Mouse (Mus musculus): ENCODE results near the gene Cspg4.
"Not testable (repeated sequence)": the region's sequence is repeated elsewhere in the genome, so short reads cannot be mapped to it uniquely, and the experiment has no call there.

Gene Cspg4

DNA sequence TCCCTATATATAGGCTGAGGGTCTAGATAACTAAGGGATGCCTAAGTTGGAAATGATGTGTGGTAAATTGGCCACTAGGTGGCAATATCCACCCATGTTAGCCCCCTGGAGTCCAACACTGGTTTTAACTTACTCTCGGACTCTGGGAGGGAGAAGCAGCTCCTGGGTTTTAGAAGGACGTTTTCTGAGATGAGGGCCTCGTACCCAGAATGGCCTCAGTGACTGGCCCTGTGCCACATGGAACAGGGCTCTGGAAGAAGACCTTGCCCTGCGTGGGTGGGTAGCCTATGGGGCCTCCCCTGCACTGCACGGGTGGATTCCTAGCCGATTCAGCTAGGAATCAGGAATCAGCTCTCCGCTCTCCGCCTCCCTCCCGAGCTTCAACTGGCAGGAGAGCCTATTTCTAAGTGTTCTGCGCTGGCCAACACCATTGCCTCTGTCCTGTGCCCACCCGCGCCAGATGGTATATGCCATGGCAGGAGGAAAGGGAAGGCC, 26.7 kb downstream of the Cspg4 start:
- DNase-seq (ENCODE audit: low read depth, low spot score): peak; percentile 60

DNA sequence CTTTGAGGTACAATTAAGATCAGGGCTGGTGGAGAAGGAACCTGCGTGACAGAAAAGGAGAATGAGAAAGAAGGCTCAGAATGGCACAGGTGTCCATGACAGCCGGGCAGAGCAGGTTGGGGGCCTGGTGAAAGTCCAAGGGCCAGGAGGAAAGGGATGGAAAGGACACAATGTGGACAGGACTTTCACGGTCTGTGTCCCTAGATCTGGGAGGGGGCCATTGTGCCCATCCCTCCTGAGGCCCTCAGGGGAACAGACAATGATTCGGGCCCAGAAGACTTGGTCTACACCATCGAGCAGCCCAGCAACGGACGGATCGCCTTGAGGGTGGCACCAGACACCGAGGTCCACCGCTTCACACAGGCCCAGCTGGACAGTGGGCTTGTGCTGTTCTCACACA, 27.3 kb downstream of the Cspg4 start:
- no peak for DNase-seq (ENCODE audit: low read depth, low spot score)

DNA sequence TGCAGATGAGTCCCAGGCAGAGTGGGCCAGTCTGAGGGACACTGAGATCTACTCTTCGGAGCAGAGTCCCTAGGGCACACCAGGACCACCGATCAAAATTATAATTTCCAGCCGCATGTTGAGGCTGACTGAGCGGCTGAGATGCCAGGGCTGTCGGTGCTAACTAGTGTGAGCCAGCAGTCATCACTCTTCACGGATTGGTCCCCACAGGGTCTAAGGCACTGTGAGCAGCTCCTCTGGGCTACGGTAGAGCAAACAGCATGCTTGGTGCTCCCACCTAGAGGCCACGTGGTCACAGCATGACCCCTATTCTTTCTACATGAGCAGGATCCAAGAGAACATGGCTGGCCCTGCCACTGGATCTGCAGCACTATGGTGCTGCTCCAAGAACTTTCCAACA, 28.5 kb downstream of the Cspg4 start:
- no peak for DNase-seq (ENCODE audit: low read depth, low spot score)

DNA sequence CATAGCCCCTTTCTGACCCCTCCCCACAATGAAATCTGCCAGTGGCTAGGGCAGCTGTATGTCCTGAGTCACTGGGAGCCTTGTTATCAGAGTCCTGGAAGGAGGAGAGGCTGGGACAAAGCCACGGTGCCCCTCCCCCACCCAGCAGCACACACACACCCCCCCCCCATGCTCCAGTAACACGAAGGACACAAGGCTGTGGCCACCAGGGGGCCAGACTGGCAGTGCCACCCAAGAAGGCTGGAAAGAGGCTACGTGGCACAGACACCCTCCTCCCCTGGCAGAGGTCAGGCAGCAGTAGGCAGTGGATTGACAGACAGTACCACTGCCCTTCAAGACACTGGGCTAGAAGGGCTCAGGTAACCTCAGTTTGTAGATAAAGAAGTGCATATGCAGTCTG, 29.2 kb downstream of the Cspg4 start:
- DNase-seq (ENCODE audit: low read depth, low spot score): no peak

DNA sequence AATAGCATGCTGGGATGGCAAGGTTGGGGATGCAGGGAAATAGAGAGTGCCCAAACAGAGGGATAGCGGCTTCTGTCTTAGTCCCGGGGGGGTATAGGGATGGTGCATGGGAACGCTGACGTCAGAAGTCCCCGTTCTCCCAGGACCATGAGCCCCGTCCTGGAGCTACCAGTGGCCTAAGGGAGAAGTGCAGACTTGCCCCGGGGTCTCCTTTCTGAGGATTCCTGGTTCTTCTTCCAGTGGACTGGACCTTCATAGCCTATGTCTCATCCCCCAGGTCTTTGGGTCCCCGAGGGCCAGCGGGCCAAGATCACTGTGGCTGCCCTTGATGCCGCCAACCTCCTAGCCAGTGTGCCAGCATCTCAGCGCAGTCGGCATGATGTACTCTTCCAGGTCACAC, 31.9 kb downstream of the Cspg4 start:
- DNase-seq (ENCODE audit: low read depth, low spot score): no peak

DNA sequence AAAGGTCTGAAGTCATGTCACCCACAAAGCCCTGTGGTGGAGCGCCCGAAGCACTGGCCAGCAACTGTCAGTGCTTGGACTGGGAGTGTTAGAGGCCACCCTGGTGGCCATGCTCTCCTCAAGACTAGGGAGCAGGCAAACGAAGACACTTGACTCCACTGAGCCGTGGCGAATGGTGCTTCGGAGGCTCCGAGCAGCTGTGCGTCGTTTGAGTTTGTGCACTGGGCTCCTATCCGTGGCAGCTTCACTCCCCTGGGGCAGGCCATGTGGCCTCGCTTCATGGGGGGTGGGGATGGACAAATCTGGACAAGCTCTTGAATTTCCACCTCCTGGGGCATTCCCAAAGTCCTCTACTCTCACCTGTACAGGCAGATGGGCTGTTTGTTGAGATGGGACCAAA, 34.6 kb downstream of the Cspg4 start:
- no peak for DNase-seq (ENCODE audit: low read depth, low spot score)

DNA sequence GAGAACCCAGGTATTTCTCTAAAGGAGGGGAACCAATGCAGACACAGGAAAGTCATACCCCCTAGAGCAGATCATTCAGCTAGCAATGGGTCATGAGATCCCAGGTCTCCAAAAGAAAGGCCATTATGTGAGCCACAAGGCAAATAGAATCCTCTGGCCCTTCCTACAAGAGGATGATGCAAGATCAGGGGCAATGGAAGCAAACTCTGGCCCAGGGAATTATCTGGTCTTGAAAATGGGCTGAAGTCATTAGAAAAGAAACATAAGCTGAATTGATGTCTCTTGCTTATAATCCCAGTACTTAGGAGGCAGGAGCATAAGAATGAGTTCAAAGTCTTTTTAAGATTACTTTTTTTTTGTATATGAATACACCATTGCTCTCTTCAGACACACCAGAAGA, 35.2 kb downstream of the Cspg4 start:
- no peak for DNase-seq (ENCODE audit: low read depth, low spot score)

DNA sequence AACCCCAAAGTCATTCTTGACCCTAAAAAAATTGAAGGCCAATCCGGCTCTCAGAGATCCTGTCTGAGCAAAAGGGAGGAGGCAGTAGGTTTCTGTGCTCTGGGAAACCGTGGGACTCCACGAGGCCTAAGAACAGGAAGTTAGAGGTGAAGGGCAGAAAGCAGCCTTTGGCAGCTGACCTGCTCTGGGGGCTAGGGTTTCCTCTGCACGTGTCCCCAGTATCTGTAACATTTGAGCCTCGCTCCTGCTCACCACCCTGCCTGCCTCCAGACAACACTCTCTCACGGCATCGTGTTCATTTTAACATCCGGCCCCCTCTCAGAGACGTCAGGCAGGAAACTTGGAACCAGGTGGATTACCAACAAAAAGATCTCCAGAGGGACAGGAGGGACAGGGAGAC, 35.7 kb downstream of the Cspg4 start:
- DNase-seq (ENCODE audit: low read depth, low spot score): no peak

DNA sequence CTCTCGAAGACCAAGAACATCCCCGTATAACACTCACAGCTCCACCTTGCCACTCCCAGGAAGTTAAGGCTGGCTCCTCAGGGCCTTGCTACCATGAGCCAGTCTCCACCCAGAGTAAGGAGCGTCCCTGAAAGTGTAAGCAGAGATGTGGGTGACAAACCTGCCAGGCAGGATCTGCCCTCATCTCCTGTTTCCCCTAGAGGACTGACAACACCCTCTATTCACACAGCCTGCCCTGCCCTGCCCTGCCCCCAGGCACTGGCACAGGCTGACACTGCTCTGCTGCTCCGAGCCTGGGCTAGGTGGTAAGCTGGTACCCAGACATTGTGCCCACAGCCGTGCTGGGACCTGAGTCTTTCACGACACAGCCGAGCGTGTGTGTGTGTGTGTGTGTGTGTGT, 36.4 kb downstream of the Cspg4 start:
- no peak for DNase-seq (ENCODE audit: low read depth, low spot score)

DNA sequence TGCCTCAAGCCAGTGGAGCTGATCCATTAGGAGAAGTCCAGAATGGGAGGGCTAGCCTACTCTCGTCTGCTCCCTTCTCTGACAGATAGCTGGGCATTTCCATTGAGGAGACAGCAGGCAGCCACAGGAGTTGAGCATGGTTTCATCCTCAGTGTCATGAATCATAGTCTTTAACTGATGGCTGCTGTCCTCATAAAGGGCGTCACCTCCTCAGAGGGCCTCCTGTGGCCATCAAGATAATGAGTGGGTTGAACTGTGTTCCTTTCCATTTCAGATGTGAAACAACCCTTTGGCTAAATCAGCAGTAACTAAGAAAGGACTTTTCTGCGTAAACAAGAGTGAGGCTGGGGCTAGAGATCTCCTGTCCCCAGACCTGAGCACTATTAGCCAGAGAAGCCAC, 38.8 kb downstream of the Cspg4 start:
- no peak for DNase-seq (ENCODE audit: low read depth, low spot score)

DNA sequence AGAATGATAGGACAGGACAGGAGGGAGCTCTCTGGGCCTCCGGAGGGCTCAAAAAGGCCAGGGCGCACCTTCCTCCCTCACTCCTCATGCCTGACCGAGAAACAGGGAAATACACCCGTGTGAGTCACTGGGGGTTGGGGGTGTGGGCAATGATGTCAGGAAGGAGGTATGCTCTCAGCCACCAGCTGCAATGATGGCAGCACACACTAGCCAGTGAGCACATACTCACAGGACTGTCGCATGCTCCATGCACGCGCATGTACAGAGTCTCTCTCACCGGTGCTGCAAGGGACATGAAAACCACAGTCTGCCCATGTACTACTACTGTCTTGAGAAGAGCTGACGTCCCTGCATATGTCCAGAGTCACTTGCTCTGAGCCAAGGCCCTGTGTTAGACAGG, 42.7 kb downstream of the Cspg4 start:
- DNase-seq (ENCODE audit: low read depth, low spot score): no peak

DNA sequence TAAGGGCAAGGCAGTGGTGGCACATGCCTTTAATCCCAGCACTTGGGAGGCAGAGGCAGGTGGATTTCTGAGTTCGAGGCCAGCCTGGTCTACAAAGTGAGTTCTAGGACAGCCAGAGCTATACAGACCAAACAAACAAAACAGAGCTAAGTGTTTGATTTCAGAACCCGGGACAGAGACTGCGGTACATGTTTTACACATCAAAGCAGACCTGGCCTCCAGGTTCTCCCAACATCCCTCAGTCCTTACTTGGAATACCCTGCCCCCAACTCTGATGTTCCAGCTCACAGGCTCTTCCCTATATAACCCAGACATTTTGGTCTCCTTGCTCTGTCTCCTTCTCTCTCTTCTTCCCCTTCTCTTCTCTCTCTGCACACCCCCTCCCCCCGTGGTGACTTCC, 45.2 kb downstream of the Cspg4 start:
- not testable (repeated sequence) for DNase-seq (ENCODE audit: low read depth, low spot score)

DNA sequence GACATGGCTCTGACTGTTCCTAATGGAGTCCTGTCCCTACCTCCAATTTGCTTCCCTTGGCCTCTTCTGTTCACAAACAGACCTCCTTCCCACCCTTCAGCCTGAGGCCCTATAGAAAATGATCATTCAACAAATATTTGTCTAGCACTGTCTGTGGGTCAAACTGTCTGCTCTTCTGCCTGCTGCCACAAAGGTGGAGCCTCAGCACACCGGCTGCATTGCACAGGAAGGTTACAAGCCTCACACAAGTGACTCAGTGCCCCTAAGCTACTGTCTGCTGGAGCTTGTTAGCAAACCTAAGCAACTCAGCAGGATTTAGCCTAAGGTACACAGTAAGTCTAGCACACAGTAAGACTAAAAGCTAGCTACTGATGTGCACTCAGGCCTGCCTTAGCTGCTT, 46.2 kb downstream of the Cspg4 start:
- no peak for DNase-seq (ENCODE audit: low read depth, low spot score)

DNA sequence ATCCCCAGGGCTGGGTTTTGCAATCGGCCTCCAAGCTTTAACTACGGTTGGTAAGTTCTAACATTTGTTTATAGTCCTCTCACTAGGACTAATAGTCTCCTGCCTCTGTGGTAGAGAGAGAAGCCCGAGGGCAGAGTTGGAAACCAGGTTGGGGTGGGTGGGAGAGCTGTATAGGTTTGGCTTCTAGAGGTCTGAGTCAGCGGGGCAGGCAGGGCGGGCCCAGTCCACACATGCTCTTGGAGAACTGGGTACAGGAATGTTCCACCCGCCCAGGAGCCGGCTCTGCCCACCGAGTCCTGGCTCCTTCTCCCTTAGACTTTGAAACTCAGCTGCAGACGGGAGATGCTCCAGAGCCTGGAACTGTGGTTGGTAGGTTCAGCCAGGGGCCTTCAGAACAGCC, 49.2 kb downstream of the Cspg4 start:
- DNase-seq (ENCODE audit: low read depth, low spot score): no peak

DNA sequence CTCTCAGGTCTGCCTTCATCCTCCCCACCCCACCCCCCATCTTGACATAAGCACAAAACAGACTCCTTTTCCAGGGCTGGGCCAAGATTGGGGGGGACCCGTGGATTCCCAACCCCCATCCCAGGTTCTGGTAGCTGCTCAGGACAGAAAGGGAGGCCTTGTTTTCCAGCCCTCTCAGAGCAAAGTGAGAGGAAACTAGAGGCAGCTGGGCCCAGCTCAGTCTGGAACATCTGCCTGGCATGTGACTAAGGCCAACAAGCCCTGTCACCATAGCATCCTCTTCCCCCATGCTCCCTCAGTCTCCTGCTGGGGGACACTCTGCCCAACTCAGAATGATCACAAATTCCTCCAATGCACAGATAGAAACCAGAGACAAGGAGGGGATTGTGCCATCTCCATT, 50.3 kb downstream of the Cspg4 start:
- no peak for DNase-seq (ENCODE audit: low read depth, low spot score)

DNA sequence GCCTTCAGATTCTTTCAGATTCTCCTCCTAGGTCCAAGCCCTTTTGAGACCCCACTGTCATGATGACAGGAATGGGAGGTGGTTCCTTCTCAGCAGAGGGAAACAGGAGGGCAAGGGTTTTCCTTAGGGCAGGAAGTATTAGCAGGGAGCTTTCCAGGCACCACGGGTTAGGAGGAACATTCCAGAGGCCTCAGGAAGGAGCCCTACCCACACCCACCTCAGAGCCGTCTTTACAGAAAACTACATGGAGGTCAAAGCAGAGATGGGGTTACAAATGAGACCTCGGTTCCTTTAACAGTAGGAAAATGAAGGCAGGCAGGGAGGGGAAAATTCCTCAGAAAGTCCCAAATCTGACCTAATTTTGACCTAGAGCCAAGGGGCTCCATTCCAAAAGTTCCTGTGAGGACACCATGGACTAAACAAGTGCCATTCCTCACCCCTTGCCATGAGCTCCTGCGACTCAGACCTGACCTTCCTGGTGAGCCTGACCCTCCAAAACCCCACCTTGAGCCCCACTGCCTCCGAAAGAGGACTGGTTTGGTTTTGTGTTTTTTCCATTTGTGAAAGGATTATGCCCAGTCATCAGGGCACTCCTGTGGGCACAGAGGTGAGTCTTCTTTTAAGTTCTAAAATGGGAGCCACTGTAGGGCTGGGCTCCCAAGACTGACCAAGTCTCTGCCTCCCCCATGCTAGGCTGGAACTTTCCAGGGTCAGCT, 51.0 kb downstream of the Cspg4 start:
- no peak for DNase-seq (ENCODE audit: low read depth, low spot score)

DNA sequence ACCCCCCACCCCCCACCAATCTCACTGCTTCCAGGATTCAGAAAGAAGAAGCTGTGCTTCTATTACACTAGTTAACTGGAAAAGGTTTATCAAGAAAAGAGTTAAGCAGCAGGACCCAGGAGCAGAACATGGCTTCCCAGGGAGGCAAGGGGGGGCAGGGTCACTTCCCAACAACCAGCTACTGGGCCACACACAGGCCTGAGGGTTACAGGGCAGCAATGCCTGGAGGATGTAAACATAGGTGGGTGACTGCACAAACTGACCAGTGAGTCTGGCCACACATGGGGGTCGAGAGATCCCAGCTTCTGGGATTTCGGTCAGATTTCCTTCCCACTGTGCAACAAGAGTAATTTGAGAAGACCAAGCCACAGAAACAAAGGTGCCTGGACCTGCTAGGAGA, 52.3 kb downstream of the Cspg4 start:
- DNase-seq (ENCODE audit: low read depth, low spot score): no peak

DNA sequence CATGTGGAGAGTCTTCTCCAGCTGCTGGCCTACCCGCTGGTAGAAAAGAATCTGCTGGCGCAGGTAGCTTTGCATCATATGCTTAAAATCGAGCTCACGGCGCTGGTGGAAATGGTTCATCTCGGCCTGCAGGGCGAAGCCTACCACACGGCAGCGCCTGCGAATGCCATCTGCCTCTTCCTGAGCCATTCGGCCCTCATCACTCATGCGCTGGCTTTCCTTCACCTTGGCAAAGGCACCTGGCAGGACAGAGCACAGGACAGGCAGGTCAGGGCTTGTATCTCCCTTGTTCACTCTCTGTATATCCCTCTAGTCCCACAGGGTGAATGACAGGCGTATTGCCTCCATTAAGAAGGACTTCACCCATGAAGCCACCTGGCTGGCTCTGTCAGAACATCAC, 53.6 kb downstream of the Cspg4 start:
- no peak for DNase-seq (ENCODE audit: low read depth, low spot score)

DNA sequence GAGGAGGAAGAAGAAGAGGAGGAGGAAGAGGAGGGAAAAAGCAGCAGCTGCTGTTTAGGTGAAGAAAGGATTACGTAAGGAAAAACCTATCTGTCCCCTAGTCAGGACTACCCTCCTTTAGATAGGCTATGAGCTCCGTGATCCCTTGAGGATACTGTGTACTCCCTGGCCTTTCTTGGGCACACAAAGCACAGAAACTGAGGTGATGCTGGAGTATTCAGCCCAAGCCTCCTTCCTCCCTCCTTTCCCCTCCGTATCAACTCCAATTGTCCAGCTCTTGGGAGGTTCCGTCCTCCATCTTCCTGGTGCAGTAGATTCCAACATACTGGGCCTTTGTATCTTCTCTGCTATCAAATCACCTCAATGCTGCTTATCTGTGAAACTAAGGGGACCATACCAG, 57.9 kb downstream of the Cspg4 start:
- no peak for DNase-seq (ENCODE audit: low read depth, low spot score)

DNA sequence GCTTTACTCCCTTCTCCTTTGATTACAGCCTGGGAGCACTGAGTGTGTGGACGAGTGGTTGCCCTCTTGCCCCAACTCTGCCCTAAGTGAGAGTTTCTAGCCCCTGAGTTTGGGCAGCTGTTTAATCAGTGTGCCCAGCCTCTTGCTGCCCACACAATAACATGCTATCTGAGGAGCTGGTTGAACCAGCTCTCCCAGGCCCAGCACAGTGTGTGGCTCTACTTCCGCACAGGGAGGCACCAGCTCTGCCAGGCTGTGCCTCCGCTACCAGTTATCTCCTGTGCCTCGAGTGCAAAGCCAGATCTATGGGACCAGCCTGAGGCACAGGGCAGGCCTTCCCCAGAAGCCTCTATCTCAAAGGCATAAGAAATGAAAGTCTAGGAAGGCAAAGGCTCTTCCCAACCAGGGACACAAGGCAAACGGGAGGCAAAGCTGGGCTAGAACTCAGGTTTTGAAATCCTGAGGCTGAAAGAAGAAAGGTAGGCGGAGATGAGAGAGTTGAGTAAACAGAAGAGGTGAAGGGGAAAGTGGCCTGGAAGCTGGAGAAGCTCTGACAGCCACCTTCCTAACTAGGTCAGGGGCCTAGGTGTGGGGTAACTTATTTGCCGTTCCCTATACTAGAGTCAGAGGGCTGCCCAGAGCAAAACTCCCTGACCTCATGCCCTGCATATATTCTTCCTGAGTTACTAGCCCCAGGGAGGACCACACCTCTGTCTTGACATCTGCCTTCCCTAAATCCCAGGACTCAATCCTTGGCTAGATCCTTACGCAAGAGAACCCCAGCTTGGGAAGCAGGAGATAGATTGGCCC, 59.2 kb downstream of the Cspg4 start:
- no peak for DNase-seq (ENCODE audit: low read depth, low spot score)

DNA sequence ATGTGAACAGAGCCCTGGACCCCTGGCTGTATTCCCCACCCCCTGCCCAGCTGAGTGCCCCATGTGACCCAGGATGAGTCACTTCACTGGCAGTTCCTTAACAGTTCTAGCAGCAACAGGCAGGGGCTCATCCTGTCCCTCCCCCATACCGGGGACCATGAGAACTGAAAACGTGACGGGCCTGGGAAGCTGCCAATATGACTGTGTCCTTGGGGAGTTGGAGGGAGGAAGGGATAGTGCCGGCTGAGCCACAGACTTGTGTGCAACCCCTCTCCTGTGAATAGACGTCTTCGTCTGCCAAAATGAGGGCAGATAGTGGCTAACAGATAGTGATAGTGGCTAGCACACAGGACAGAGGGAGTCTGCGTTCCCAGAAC, 59.8 kb downstream of the Cspg4 start:
- DNase-seq (ENCODE audit: low read depth, low spot score): no peak

DNA sequence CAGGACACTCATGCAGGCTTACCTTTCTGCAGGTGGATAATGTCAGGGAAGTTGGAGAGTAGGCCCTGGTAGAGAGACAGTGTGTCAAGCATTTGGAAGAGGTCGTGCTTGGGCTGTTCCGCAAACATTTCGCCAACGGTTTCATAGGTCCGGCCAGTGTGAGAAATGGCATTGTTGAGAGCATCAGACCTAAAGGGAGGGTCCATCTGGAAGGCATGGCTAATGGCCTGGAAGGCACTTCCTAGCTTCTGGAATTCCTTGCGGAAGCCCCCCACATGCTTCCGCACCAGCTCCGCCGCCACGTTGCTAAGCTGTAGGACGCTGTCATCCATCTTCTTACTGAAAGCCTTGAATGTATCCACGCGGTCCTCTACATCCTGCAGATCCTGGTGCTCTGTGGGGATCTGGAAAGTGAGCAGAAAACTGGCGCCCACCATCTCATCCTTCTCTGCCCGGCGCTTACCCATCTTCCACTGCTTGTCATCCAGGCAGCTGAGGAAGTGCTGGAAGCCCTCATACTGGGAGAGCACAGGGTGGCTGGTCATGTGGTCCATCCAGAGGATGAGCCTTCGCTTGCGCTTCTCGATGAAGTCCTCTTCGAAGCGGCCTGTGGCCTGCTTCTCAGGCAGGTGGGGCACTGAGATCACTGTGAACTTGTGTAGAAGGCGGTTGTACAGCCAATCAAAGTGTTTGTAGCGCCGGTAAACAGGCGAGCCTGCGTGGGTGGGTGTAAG, 60.6 kb downstream of the Cspg4 start:
- DNase-seq (ENCODE audit: low read depth, low spot score): no peak

DNA sequence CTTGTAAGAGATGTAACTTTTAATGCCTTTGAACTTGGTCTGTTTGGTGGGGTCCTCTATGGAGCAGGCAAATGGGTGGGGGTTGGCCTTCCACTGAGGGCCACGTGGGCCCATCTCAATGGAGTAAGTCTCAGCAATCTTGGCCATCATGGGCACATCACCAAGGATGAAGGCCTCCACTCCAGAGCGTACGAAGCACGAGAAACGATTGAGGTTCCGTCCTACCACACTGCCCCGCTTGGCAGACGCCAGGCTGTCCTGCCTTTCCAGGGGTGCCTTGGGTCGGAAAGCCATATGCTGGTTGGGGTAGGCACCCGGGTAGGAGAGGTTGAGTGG, 61.2 kb downstream of the Cspg4 start:
- no peak for DNase-seq (ENCODE audit: low read depth, low spot score)
